Mouse (Mus musculus): ENCODE results near the gene Gnas.

The Gnas gene

DNA sequence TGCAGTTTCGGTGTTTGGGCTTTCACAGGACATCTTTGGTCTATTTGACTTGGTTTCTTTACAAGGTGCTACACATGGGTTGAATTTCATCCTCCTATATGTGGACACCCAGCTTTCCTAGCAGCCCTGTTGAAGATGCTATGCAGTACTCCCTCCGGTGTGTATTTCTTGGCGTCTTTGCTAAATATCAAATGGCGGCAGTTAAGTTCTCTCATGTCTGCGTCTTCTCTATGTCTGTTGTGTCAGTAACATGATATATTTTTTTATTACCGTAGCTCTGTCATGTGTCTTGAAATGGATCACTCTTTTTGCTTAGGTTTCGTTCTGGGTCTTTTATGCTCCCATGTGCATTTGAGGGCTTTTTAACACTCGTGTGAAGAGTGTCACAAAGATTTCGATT is 96.9 kb downstream of the Gnas start:
- no peak for DNase-seq

DNA sequence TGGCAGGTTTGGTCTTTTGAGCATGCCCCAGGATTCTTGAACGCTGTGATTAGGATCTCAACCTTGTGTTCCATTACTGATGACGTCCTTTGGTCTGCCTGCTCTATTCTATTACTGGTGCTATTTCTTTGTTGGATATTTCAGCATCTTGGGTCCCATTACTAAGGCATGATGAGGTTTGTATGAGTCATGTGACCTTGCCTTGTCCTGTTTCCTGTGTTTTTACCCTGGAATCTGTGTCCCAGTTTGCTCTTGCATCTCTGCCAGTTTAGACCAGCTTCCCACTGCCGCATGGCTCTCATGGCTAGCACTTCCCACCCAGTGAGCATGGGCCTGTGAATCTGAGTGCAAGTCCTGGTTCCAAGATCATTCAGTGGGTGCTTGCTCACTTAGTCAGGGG is 107.8 kb downstream of the Gnas start:
- no peak for DNase-seq

GRCm38 (mm10) chr2:174392554-174392953 is 108.4 kb downstream of the Gnas start:
- DNase-seq = no peak

GRCm38 (mm10) chr2:174393383-174393782 is 109.3 kb downstream of the Gnas start:
- no peak for DNase-seq

Measured in right cerebral cortex, postnatal 4 days (tissue).